Mouse (Mus musculus): ENCODE results near the gene B3gat3.
A peak's percentile ranks its signal among the peaks of the same experiment; 100 is the strongest.

GRCm38 (mm10) chr19:8976535-8976934 is 56.4 kb downstream of the B3gat3 start:
- TF ChIP-seq POLR2A (IDR thresholded peaks at IDR 0.05; ENCODE audit: insufficient read length, low read depth), result peak; percentile 14
- TF ChIP-seq E2F4 (IDR thresholded peaks at IDR 0.05; ENCODE audit: insufficient read depth), result no peak
- TF ChIP-seq MYOG (IDR thresholded peaks at IDR 0.05; ENCODE audit: control insufficient read depth in 1 of 3, insufficient read depth in 1 of 3, insufficient read length in 2 of 3, low read depth in 2 of 3), result no peak
- TF ChIP-seq MAX (IDR thresholded peaks at IDR 0.05; ENCODE audit: low read depth), result no peak
- TF ChIP-seq POLR2AphosphoS2 (IDR thresholded peaks at IDR 0.05; ENCODE audit: insufficient read length, low read depth), result no peak
- TF ChIP-seq CEBPB (IDR thresholded peaks at IDR 0.05; ENCODE audit: insufficient read depth, poor library complexity, severe bottlenecking), result no peak
- TF ChIP-seq TCF12 (IDR thresholded peaks at IDR 0.05; ENCODE audit: insufficient read depth, poor library complexity, severe bottlenecking), result no peak
- TF ChIP-seq SRF (IDR thresholded peaks at IDR 0.05; ENCODE audit: control insufficient read depth, insufficient read length, low read depth), result no peak
